Mouse (Mus musculus): ENCODE data around the gene Plce1. TPM values are rescaled to one million over a fixed set of nuclear protein-coding genes. Genes with fewer than 3 reads are reported as not detected.

Plce1 gene
- total and polyA plus RNA-seq, 3 experiments: not detected

GRCm38 (mm10) chr19:38540549-38540948 is 59.6 kb downstream of the Plce1 start:
- no peak overlapping the region for H3K4me3 ChIP-seq (ENCODE audit: control insufficient read depth in 1 of 2, insufficient read depth in 1 of 2, low read depth in 2 of 2, low read length in 2 of 2)
- no peak overlapping the region for H3K27ac ChIP-seq (ENCODE audit: control insufficient read depth, low read depth, low read length)
- no peaks in the 10 kb centered on the region for H3K36me3 ChIP-seq (ENCODE audit: control insufficient read depth in 1 of 2, insufficient read depth in 2 of 2, low read length in 2 of 2)
- no peaks in the 10 kb centered on the region for H3K79me2 ChIP-seq (ENCODE audit: control insufficient read depth, insufficient read depth, low read length, poor library complexity)
- H3K27me3 ChIP-seq (ENCODE audit: control insufficient read depth in 1 of 2, insufficient read depth in 2 of 2, low read length in 2 of 2): no peaks in the 10 kb centered on the region
- no peak for DNase-seq (ENCODE audit: low read depth, low spot score)
- no peaks in the 10 kb centered on the region for H3K4me1 ChIP-seq (ENCODE audit: control insufficient read depth in 1 of 2, insufficient read depth in 2 of 2, low read length in 2 of 2)
- no peaks in the 10 kb centered on the region for H3K9me3 ChIP-seq (replicated peaks; ENCODE audit: insufficient read depth, low read length)
- TF ChIP-seq NRF1 (IDR thresholded peaks at IDR 0.05; ENCODE audit: insufficient read depth, low read depth, low read length, poor library complexity, severe bottlenecking): no peak
- TF ChIP-seq MYC (IDR thresholded peaks at IDR 0.05; ENCODE audit: low read depth, low read length): no peak
- TF ChIP-seq UBTF (IDR thresholded peaks at IDR 0.05; ENCODE audit: borderline replicate concordance, insufficient read depth, low read depth, low read length): no peak
- no peak for TF ChIP-seq KAT2A (conservative IDR thresholded peaks at IDR 0.05; ENCODE audit: low read depth, low read length)
- TF ChIP-seq CHD1 (IDR thresholded peaks at IDR 0.05; ENCODE audit: low read depth, low read length): no peak
- TF ChIP-seq USF1 (IDR thresholded peaks at IDR 0.05; ENCODE audit: low read depth, low read length): no peak
- no peak for TF ChIP-seq POLR2A (IDR thresholded peaks at IDR 0.05; ENCODE audit: control insufficient read depth in 1 of 2, insufficient read depth in 1 of 2, low read depth in 1 of 2, low read length in 2 of 2, poor library complexity in 1 of 2)
- TF ChIP-seq HCFC1 (IDR thresholded peaks at IDR 0.05; ENCODE audit: low read depth, low read length): no peak
- no peak for TF ChIP-seq MEF2A (IDR thresholded peaks at IDR 0.05; ENCODE audit: extremely low read depth, insufficient replicate concordance, low read depth, low read length, poor library complexity, severe bottlenecking)
- TF ChIP-seq TAL1 (IDR thresholded peaks at IDR 0.05; ENCODE audit: low read length): no peak
- no peak for TF ChIP-seq E2F4 (IDR thresholded peaks at IDR 0.05; ENCODE audit: borderline replicate concordance, low read depth, low read length)
- no peak for TF ChIP-seq TBP (IDR thresholded peaks at IDR 0.05; ENCODE audit: low read depth, low read length)
- TF ChIP-seq ETS1 (IDR thresholded peaks at IDR 0.05; ENCODE audit: low read depth, low read length): no peak
- TF ChIP-seq MAX (IDR thresholded peaks at IDR 0.05; ENCODE audit: low read length): no peak
- no peak for TF ChIP-seq RCOR1 (IDR thresholded peaks at IDR 0.05; ENCODE audit: low read depth, low read length)
- no peak for TF ChIP-seq MAFK (IDR thresholded peaks at IDR 0.05; ENCODE audit: borderline replicate concordance, low read depth, low read length)
- no peak for TF ChIP-seq POLR2AphosphoS2 (IDR thresholded peaks at IDR 0.05; ENCODE audit: low read length)
- no peak for TF ChIP-seq ZNF384 (IDR thresholded peaks at IDR 0.05; ENCODE audit: low read depth, low read length)
- no peak for TF ChIP-seq EP300 (IDR thresholded peaks at IDR 0.05; ENCODE audit: low read depth in 1 of 2, low read length in 2 of 2)
- no peak for TF ChIP-seq MYB (IDR thresholded peaks at IDR 0.05; ENCODE audit: low read depth, low read length)
- no peak overlapping the region for H3K9ac ChIP-seq (ENCODE audit: control insufficient read depth, low read depth, low read length, poor library complexity, severe bottlenecking)

GRCm38 (mm10) chr19:38549487-38550058 is 68.7 kb downstream of the Plce1 start:
- no peak overlapping the region for H3K4me3 ChIP-seq (ENCODE audit: control insufficient read depth in 1 of 2, insufficient read depth in 1 of 2, low read depth in 2 of 2, low read length in 2 of 2)
- TF ChIP-seq KAT2A (conservative IDR thresholded peaks at IDR 0.05; ENCODE audit: low read depth, low read length) (no peak), SIN3A (IDR thresholded peaks at IDR 0.05; ENCODE audit: low read length) (no peak), ZMIZ1 (IDR thresholded peaks at IDR 0.05; ENCODE audit: low read depth, low read length) (no peak)
- no peaks in the 10 kb centered on the region for H3K4me1 ChIP-seq (ENCODE audit: control insufficient read depth in 1 of 2, insufficient read depth in 2 of 2, low read length in 2 of 2)
- H3K36me3 ChIP-seq (ENCODE audit: control insufficient read depth in 1 of 2, insufficient read depth in 2 of 2, low read length in 2 of 2): no peaks in the 10 kb centered on the region
- no peak overlapping the region for H3K9ac ChIP-seq (ENCODE audit: control insufficient read depth, low read depth, low read length, poor library complexity, severe bottlenecking)
- H3K79me2 ChIP-seq (ENCODE audit: control insufficient read depth, insufficient read depth, low read length, poor library complexity): no peaks in the 10 kb centered on the region
- no peak for DNase-seq (ENCODE audit: low read depth, low spot score)
- H3K27ac ChIP-seq (ENCODE audit: control insufficient read depth, low read depth, low read length): no peak overlapping the region
- H3K27me3 ChIP-seq (ENCODE audit: control insufficient read depth in 1 of 2, insufficient read depth in 2 of 2, low read length in 2 of 2): no peaks in the 10 kb centered on the region
- H3K9me3 ChIP-seq (replicated peaks; ENCODE audit: insufficient read depth, low read length): no peaks in the 10 kb centered on the region
